Comparison of ENCODE assay signal across 15 mouse cellular contexts in the genomic region with DNA sequence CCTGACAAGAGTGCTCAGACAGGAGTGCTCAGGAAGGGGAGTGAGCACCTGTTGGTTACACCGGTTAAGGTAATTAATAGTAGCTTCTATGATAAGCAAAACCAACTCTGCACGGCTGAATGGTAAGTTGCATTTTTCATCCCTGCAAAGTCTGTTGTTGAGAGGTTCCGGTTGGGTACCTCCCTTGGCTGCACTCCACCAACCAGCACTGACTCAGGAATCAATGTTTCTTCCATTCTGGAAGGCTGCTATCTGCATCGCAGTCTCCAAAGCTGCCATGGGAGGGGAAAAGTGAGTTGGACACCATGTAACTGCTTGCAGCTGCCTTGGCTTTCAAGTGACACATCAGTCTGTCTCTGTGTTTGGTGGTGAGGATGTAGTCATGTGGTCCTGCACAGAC.
DNase-seq lines count a peak whose midpoint lies in the region; ATAC-seq lines count a peak whose summit lies in the region.
"Had no signal": no experiment of that assay in that cellular context is flagged by ENCODE, and none has a peak within 500 bp of the region (broad histone marks: within the 10 kb centered on the region; RNA-seq: fewer than 3 reads in every experiment).

No protein-coding gene starts in this region.

- H3K27ac ChIP-seq in kidney, embryonic 16.5 days (ENCODE audit: low read length): no peak overlapping the region
- H3K27ac ChIP-seq in hindbrain, embryonic 16.5 days (ENCODE audit: low read depth, low read length): no peak overlapping the region
- H3K27ac ChIP-seq: hindbrain, embryonic 13.5 days; midbrain, embryonic 13.5 days had no signal

- no peaks in the 10 kb centered on the region for H3K36me3 ChIP-seq in kidney, embryonic 16.5 days (ENCODE audit: insufficient read depth, low read length)
- no peaks in the 10 kb centered on the region for H3K36me3 ChIP-seq in hindbrain, embryonic 16.5 days (ENCODE audit: control insufficient read depth, insufficient read depth, low read length)
- H3K36me3 ChIP-seq: hindbrain, embryonic 13.5 days; midbrain, embryonic 13.5 days had no signal

- 0 out of 2 replicates have a peak, but pooled peaks cover 3% of the 10 kb centered on the region for H3K4me1 ChIP-seq in kidney, embryonic 16.5 days (ENCODE audit: insufficient read depth, low read length)
- no peaks in the 10 kb centered on the region for H3K4me1 ChIP-seq in hindbrain, embryonic 16.5 days (ENCODE audit: control insufficient read depth, insufficient read depth, low read depth, low read length)
- H3K4me1 ChIP-seq: hindbrain, embryonic 13.5 days; midbrain, embryonic 13.5 days had no signal

- no peaks in the 10 kb centered on the region for H3K27me3 ChIP-seq in kidney, embryonic 16.5 days (ENCODE audit: insufficient read depth, low read length)
- no peaks in the 10 kb centered on the region for H3K27me3 ChIP-seq in hindbrain, embryonic 16.5 days (replicated peaks; ENCODE audit: control insufficient read depth, insufficient read depth, low read length)
- H3K27me3 ChIP-seq: hindbrain, embryonic 13.5 days; midbrain, embryonic 13.5 days had no signal

- no peak overlapping the region for H3K4me3 ChIP-seq in kidney, embryonic 16.5 days (ENCODE audit: low read length)
- no peak overlapping the region for H3K4me3 ChIP-seq in hindbrain, embryonic 16.5 days (ENCODE audit: low read length)
- H3K4me3 ChIP-seq: hindbrain, embryonic 13.5 days; midbrain, embryonic 13.5 days had no signal

- peaks cover 5% of the 10 kb centered on the region; the same call in 1 of the 2 replicates for H3K9me3 ChIP-seq in kidney, embryonic 16.5 days (ENCODE audit: low read length)
- no peaks in the 10 kb centered on the region; the same call in 1 of the 2 replicates for H3K9me3 ChIP-seq in hindbrain, embryonic 16.5 days (ENCODE audit: control insufficient read depth, low read length)
- H3K9me3 ChIP-seq: hindbrain, embryonic 13.5 days; midbrain, embryonic 13.5 days had no signal

- H3K9ac ChIP-seq in kidney, embryonic 16.5 days (replicated peaks; ENCODE audit: low read length): no peak overlapping the region
- no peak overlapping the region for H3K9ac ChIP-seq in hindbrain, embryonic 16.5 days (ENCODE audit: low read depth, low read length)
- H3K9ac ChIP-seq: hindbrain, embryonic 13.5 days; liver, postnatal 0 days; midbrain, embryonic 13.5 days had no signal

- no peak overlapping the region for H3K4me2 ChIP-seq in kidney, embryonic 16.5 days (replicated peaks; ENCODE audit: low read depth, low read length)
- H3K4me2 ChIP-seq in hindbrain, embryonic 16.5 days (ENCODE audit: low read length): no peak overlapping the region
- H3K4me2 ChIP-seq: hindbrain, embryonic 13.5 days; midbrain, embryonic 13.5 days had no signal

- ATAC-seq in kidney, embryonic 16.5 days (ENCODE audit: low FRiP score, low TSS enrichment): no peak
- no peak for ATAC-seq in hindbrain, embryonic 16.5 days
- ATAC-seq: intestine, postnatal 0 days; liver, postnatal 0 days; midbrain, embryonic 13.5 days had no signal

- 37% methylated on average over 4 of the region's 4 CpGs for WGBS in kidney, embryonic 16.5 days
- 62% methylated on average over 4 of the region's 4 CpGs for WGBS in hindbrain, embryonic 16.5 days

- peak; percentile 8 for DNase-seq in kidney, adult 11 months
- peak; percentile 17 for DNase-seq in right cerebral cortex, postnatal 25 days
- no peak for DNase-seq in right cerebral cortex, adult 18-20 months
- DNase-seq in kidney, postnatal 36 days: peak; percentile 20 to 73
- no peak for DNase-seq in yolk sac, embryonic 10.5 days (ENCODE audit: low spot score)
- no peak for DNase-seq in heart, adult 9 months (ENCODE audit: low spot score in 2 of 2)
- DNase-seq: cerebellum, adult 8-10 months; liver, postnatal 0 days; lung, postnatal 4 days; spleen, adult 18-20 months had no signal

Comparison
In these comparisons a context has a peak if more than half of its experiments do, and no peak if none do; other contexts are left out.
1. DNase-seq: peak in kidney, adult 11 months (single experiment), right cerebral cortex, postnatal 25 days (single experiment) and kidney, postnatal 36 days (2 of 2); none in right cerebral cortex, adult 18-20 months (single experiment), yolk sac, embryonic 10.5 days (single experiment) and heart, adult 9 months (0 of 2).